Mouse (Mus musculus): Measurements from ENCODE around the gene Arf3.

DNA sequence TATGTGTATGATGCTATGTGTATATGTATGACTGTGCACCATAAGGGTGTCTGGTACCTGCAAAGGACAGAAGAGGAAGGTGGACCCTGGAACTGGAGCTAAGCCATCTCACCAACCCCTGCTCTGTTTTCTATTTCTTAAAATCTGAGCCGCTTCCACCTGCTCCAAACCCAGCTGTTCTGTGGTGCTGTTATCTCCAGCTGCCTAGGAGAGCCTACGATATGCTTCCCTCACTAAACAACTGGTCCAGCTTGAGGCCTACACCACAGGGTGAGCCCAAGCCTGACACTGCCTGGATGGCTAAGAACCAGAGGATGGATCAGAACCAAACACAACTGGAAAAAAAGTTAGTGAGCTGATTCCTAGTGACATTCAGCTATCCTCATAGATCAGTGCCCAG, 8.9 kb downstream of the Arf3 start:
- TF ChIP-seq CTCF (IDR thresholded peaks at IDR 0.05 in 2 of 3, conservative IDR thresholded peaks at IDR 0.05 in 1 of 3; ENCODE audit: control insufficient read depth in 1 of 3, insufficient read depth in 1 of 3, low read depth in 2 of 3, low read length in 3 of 3, poor library complexity in 1 of 3, severe bottlenecking in 1 of 3) (no peak), SMC3 (IDR thresholded peaks at IDR 0.05; ENCODE audit: low read depth, low read length) (no peak), MAX (IDR thresholded peaks at IDR 0.05; ENCODE audit: low read length) (no peak), E2F4 (IDR thresholded peaks at IDR 0.05; ENCODE audit: borderline replicate concordance, low read depth, low read length) (no peak), MAFK (IDR thresholded peaks at IDR 0.05; ENCODE audit: borderline replicate concordance, low read depth, low read length) (no peak), CHD2 (IDR thresholded peaks at IDR 0.05; ENCODE audit: low read length) (no peak), CHD1 (IDR thresholded peaks at IDR 0.05; ENCODE audit: low read depth, low read length) (no peak), POLR2A (IDR thresholded peaks at IDR 0.05; ENCODE audit: control insufficient read depth in 1 of 2, insufficient read depth in 1 of 2, low read depth in 1 of 2, low read length in 2 of 2, poor library complexity in 1 of 2) (no peak), USF2 (IDR thresholded peaks at IDR 0.05; ENCODE audit: borderline replicate concordance in 1 of 2, insufficient read depth in 1 of 2, low read depth in 1 of 2, low read length in 2 of 2) (no peak)

Measured in MEL (cell line).